Mouse (Mus musculus) layer of hippocampus, postnatal 36 days (tissue): ENCODE measurements around the gene Nell2. TPM values are rescaled to one million over a fixed set of nuclear protein-coding genes. Genes with fewer than 3 reads are reported as not detected.
A peak's percentile ranks its signal among the peaks of the same experiment; 100 is the strongest.
"Not testable (repeated sequence)": the region's sequence is repeated elsewhere in the genome, so short reads cannot be mapped to it uniquely, and the experiment has no call there.

Source experiments
- DNase-seq, 2 experiments: peaks; one replicate each; pipeline ENCODE4 v3.0.0; 2022
- total RNA-seq, 2 experiments: library from RNA; stranded (reverse); gene quantifications; 2 replicates each; pipeline ENCODE4 v1.2.3; 2021

The Nell2 gene
- total RNA-seq, result 100 to 1,000 TPM; 744 to 782 TPM

GRCm38 (mm10) chr15:95527948-95528861 is at the start of gene Nell2:
Gene Nell2, minus strand, starts transcription at chr15:95528559.
- peak; percentile 70 to 71 for DNase-seq

DNA sequence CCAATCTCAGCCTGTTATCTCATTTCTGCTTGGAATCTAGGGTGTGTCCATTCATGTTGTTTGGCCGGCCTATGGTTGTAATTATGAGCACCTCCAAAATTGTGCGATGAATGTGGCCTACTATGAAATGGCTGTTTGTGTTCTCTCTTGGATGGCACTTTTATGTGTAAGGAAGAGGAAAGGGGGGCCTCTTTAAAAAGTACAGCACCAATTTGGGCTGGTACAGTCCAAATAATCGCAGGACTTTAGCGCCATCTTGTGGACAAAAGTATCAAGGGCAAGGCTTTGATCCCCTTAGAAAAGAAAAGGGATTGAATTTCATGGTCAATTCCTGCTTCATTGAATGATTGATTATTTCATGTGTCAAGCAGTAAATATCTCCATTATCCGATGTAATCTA is 46.3 kb upstream of the Nell2 start:
- peak in 1 of 2 experiments; percentile 62 for DNase-seq

DNA sequence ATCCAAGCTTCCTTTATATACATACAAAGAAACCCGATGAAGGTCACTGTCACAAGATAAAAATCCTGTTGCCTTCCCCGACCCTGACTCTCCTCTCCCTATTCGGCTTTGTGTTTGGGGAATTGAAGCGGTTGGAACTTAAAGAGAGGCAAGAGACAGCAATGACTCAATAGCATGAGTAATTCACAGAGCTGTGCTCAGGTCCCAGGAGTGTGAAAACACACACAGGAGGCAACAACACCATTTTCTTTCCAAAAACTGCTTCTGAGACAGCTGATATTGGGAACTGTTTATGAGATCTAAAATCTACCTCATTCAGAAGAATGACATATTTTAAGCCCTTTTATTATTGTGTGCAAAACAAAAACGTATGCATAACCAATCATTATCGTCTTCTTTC is 41.2 kb upstream of the Nell2 start:
- no peak for DNase-seq

DNA sequence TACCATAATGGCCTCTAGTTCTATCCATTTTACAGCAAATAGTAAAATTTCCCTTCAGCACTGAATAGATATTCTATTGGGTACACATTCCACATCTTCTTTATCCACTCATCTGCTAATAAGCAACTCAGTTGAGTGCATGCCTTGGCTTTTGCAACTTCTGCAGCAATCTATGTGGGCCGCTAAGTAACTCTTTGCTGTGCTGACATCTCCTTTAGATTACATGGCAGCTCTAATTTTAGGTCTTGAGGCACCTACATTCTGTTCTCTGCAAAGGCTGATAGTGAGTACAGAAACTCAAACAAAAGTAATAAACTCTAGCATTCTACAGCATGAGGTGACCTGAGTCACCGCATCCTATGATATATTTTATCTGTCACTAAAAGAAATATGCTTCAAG is 36.8 kb upstream of the Nell2 start:
- no peak for DNase-seq

DNA sequence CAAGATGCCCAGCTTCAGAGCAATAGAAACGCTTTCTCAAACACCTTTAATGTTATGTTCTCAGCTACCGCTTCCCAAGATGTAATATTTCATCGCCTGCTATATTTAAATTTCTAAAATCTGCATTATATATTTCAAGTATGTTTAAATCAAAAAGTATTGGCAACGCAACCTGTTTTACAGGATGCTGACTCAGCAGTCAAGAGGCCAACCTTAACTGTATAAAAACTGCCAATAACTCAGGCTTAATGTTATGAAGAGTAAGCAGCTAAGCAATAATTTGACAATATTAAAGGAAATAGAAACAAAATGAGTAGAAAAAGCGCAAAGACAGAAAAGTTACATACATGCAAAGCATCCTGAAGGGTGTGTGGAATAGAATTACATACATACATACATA is 32.9 kb upstream of the Nell2 start:
- no peak for DNase-seq

GRCm38 (mm10) chr15:95550011-95550410 is 21.7 kb upstream of the Nell2 start:
- DNase-seq, result no peak

DNA sequence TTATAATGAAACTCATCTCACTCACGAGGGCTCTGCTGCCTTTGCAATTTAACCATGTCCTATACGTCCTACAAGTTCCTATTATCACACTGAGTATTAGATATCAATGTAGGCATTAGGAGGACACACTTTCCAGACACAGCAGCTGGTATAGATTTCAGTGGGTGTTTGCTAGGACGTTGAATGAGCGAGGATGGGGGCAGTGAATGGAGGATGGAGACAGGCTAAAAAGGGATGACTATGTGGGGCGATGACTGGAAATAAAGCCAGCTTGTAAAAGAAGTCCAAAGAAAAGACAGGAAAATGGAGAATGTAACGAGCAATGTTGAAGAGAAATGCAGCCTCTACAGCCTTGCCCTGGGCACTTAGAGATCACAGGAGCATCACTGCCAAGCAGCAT is 14.3 kb upstream of the Nell2 start:
- no peak for DNase-seq

- DNase-seq, result peak in 1 of 2 experiments; percentile 32
Observed at GRCm38 (mm10) chr15:95536724-95537123, 8.4 kb upstream of the Nell2 start.

GRCm38 (mm10) chr15:95536230-95536629 is 7.9 kb upstream of the Nell2 start:
- peak; percentile 80 to 81 for DNase-seq

- DNase-seq, result no peak
Observed at GRCm38 (mm10) chr15:95534644-95535043, 6.3 kb upstream of the Nell2 start.

GRCm38 (mm10) chr15:95527461-95527947 is 855 bp downstream of the Nell2 start:
- DNase-seq, result no peak

- DNase-seq, result peak in 1 of 2 experiments; percentile 22
Observed at GRCm38 (mm10) chr15:95526626-95527411, 1.5 kb downstream of the Nell2 start.

GRCm38 (mm10) chr15:95525997-95526396 is 2.4 kb downstream of the Nell2 start:
- peak; percentile 47 to 53 for DNase-seq

- no peak for DNase-seq
Observed at GRCm38 (mm10) chr15:95518204-95518603, 10.2 kb downstream of the Nell2 start.

DNA sequence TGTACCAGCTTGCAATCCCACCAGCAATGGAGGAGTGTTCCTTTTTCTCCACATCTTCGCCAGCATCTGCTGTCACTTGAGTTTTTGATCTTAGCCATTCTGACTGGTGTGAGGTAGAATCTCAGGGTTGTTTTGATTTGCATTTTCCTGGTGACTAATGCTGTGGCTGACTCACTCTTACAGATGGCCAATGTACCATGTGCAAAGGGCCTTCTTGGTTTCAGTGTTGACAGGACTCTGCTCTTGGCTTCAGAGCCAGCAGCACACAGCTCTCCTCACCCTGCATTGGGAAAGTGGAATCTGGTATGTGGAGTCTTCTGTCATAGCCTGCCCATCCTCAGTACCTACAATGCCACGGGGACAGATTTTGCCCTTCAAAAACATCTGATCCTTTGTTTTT is 15.1 kb downstream of the Nell2 start:
- not testable (repeated sequence) for DNase-seq

DNA sequence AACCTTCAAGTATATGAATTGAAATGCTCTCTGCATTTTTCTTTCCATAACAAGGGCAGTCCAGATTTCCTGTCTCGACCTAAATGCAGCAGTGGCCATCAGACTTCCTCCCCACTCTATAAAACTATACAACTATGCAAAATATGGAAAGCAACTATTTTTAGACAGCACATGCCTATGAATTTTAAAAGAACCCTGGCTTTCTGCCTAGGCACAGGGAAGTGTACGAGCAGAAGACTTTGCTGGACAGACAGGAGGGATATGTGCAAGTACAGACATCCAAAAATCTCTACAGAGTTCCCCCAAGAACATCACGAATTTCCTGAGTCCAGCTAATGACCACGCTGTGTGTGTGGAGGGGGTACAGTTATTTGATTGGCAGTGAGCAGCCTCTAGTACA is 32.7 kb downstream of the Nell2 start:
- no peak for DNase-seq

DNA sequence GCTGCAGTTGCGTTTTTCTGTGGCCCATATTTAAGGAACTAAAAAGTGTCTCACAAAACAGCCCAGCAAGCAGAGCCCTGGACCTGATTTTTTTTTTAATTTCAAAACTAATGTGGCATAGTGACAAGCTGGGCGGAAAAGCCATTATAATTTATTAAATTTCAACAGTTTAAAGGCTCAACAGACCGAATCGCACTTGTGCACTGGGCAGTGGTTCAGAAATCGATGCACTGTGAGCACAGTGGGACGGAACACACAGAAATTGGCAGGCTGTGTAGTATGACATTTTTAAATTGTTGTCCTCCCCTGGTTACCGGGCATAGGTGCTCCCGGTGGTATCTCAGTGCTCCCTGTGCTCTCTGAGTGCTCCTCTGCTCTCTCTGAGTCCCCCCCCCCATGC is 33.2 kb downstream of the Nell2 start:
- no peak for DNase-seq

GRCm38 (mm10) chr15:95492201-95492600 is 36.2 kb downstream of the Nell2 start:
- peak; percentile 65 to 74 for DNase-seq

- no peak for DNase-seq
Observed at GRCm38 (mm10) chr15:95489174-95489573, 39.2 kb downstream of the Nell2 start.

DNA sequence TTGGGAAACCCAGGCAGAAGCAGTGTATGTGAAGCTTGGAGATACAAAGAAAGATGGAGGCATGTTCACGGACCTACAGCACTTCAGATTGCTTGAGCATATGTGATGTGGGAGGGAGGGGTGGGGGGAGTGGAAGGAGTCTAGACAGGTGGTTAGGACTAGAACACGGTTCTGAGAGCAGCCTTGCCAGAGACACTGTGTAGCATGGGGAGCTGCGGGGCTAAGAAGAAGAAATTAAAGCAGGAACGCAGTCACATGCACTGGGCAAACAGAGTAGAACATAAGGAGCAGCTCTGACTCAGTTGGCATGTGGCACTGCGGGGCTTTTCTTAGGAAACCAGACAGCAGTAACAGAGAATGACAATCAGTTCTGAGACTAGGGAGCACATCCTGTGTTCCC is 40.4 kb downstream of the Nell2 start:
- DNase-seq, result peak; percentile 58 to 66

DNA sequence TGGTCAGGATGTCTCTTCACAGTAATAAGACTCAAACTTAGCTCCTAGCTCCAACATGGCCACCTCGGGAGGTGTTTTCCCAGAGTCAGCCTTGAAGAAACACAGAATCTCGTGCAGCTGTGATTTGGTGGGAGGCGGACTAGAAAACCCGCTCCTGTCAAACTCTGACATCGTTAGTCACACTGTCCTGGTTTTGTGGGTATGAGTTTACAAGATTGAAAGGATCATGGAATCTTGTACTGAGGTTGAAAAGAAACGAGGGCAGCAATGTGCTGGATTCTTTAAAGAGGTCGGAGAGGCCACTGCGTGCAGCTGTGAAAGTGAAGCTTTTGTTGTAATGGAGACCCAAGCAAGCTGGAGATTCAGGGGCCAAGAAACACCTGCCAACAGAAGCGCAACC is 46.4 kb downstream of the Nell2 start:
- no peak for DNase-seq

DNA sequence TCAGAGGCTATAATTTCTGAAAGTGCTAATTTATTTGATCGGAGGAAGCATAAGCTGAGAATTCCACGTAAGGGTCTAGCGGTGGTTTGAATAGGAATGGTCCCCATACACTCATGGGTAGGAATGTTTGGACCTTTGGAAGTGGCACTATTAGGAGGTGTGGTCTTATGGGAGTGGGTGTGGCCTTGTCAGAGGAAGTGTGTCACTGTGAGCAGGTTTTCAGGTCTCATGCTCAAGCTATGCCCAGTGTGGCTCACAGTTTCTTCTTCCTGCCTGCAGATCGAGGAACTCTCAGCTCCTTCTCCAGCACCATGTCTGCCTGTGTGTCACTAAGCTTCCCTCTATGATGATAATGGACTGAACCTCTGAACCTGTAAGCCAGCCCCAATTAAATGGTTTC is 46.8 kb downstream of the Nell2 start:
- DNase-seq, result no peak

- no peak for DNase-seq
Observed at GRCm38 (mm10) chr15:95476440-95476839, 51.9 kb downstream of the Nell2 start.
